Mouse (Mus musculus): ENCODE data around the gene Pagr1a.

GRCm38 (mm10) chr7:127016971-127017949 lies at the start of gene Pagr1a:
- TF ChIP-seq CTCF (IDR thresholded peaks at IDR 0.05; ENCODE audit: control insufficient read depth, insufficient read depth, insufficient read length), result peak; percentile 76
- no peak for TF ChIP-seq CEBPB (IDR thresholded peaks at IDR 0.05; ENCODE audit: low read depth)
- TF ChIP-seq USF1 (IDR thresholded peaks at IDR 0.05; ENCODE audit: low read depth), result no peak
- no peak for TF ChIP-seq MYOD1 (IDR thresholded peaks at IDR 0.05; ENCODE audit: control insufficient read depth, insufficient read length, low read depth)
- no peak for TF ChIP-seq MYOG (IDR thresholded peaks at IDR 0.05; ENCODE audit: control insufficient read depth, extremely low read depth, insufficient read length)

Measured in C2C12 (cell line).